Mouse (Mus musculus) heart, adult 10 weeks (tissue): ENCODE data around the gene Slc6a4. TPM values are rescaled to one million over a fixed set of nuclear protein-coding genes. Genes with fewer than 3 reads are reported as not detected.

Experiments
- polyA plus RNA-seq: library from polyadenylated mRNA; stranded (reverse); fragments of 350-450 nt; fragmentation: Illumina TruSeq; extraction: RNeasy Lipid Tissue Mini Kit (QIAGEN cat#74804); gene quantifications from one replicate; pipeline ENCODE4 v1.2.3, GENCODE M21; 2014; ENCODE audit warnings: low read depth, low replicate concordance

The Slc6a4 gene
- polyA plus RNA-seq, result 0.16 TPM

DNA sequence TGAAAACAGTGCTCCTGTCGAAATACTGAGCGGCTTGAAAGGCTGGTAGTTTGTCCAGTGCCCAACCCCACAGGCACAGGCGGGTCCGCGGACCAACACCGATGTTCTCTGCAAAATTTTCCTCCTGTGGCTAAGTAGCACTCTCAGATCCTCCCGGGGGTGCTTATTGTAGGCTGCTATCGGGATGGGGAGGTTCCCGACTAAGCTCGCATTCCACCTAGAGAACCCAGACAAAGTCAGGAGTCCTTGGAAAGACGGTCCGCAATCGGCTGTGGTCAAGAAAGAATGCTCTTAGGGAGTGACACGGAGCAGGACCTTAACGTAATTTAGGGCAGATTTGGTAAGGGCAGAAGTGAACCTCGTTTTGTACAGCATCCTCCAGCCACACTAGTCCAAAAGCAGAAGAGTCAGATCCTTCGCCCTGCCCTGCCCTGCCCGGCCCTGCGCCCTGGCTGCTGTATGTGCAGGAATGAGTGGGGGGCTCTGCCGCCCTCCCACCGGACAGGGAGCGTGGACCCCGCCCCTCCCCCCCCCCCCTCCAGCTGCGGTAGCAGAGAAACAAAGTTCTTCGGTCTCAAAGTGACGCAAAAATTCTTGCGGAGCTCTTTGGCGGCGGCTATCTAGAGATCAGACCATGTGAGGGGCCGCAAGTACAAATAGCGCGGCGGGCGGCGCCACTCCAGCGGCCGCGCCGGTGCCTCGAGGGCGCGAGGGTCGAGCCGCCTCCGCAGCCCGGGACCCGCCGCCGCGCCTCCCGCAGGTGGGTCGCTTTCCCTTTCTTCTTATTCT, at the start of gene Slc6a4:
Slc6a4 (plus strand) TSS at position 688 of the 789 bp plus-strand sequence.

DNA sequence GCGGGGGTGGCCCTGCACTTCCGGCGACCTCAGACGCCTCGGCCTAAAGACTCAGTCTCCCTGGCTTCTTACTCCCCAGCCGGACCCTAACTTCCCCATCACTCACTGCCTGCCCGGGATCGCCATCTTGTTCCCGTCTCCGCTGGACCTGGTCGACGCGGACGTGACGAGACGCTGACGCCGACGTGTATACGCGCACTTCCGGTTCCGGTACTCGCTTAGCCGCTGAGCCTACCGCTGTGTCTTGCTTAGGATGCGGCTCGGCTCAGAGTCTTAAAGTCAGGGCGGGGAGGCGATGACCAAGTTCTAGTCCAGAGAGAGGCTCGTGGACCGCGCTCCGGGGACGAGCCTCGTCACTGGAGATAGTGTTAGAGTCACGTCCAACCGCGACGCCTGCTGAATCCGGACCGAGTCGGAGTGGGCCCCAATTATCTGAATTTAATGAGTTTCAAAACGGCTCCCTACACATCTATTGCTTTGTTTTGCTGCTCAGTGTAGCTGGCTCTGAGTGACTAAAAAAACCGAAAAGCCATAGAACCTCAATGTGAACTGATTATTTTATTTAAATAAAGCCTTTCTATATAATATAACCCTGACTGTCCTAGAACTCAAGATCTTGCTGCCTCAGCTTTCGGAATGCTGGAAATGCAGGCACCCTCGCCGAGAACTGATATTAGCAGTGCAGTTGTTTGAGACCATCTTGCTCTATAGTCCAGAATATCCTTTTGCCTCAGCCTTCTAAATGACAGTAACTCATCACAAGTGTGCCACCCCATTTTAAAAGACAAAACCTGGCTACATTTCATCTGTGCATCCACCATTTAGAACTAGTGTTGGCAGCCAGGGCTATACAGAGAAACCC, 80.1 kb downstream of the Slc6a4 start, which contains the start of gene Nsrp1:
Nsrp1 (minus strand) TSS at position 163 of the 862 bp plus-strand sequence.

Other genes starting within 250 kb of the Slc6a4 start
- gene Gosr1, start 235.0 kb upstream of the Slc6a4 start, polyA plus RNA-seq, result 17.1 TPM
- 30.2 TPM for gene Cpd, start 151.6 kb upstream of the Slc6a4 start, polyA plus RNA-seq
- not detected for gene Tmigd1, start 96.4 kb upstream of the Slc6a4 start, polyA plus RNA-seq
- gene Blmh, start 73.8 kb upstream of the Slc6a4 start, polyA plus RNA-seq, result 29.8 TPM
- gene Nsrp1, start 79.8 kb downstream of the Slc6a4 start, polyA plus RNA-seq, result 10.3 TPM
- 1.2 TPM for gene Efcab5, start 190.4 kb downstream of the Slc6a4 start, polyA plus RNA-seq
- gene Ssh2, start 217.7 kb downstream of the Slc6a4 start, polyA plus RNA-seq, result 39.5 TPM